Mouse (Mus musculus): ENCODE data around the gene Pla2g2e.
A peak's percentile ranks its signal among the peaks of the same experiment; 100 is the strongest.
"Not testable (repeated sequence)": the region's sequence is repeated elsewhere in the genome, so short reads cannot be mapped to it uniquely, and the experiment has no call there.

Pla2g2e gene

GRCm38 (mm10) chr4:138877731-138878130 lies at the start of gene Pla2g2e:
TSS of gene Pla2g2e (plus strand) at chr4:138877942.
- no peak for DNase-seq (ENCODE audit: low spot score)

- no peak for DNase-seq (ENCODE audit: low spot score)
These were observed 37.9 kb upstream of the Pla2g2e start for GRCm38 (mm10) chr4:138839806-138840205.

GRCm38 (mm10) chr4:138840726-138841125 lies 37.0 kb upstream of the Pla2g2e start:
- DNase-seq (ENCODE audit: low spot score): no peak

- peak; percentile 31 for DNase-seq (ENCODE audit: low spot score)
These were observed 36.4 kb upstream of the Pla2g2e start for GRCm38 (mm10) chr4:138841386-138841785.

- DNase-seq (ENCODE audit: low spot score): no peak
These were observed 26.3 kb upstream of the Pla2g2e start for GRCm38 (mm10) chr4:138851463-138851862.

- no peak for DNase-seq (ENCODE audit: low spot score)
These were observed 24.8 kb upstream of the Pla2g2e start for GRCm38 (mm10) chr4:138852961-138853360.

- DNase-seq (ENCODE audit: low spot score): no peak
These were observed 22.6 kb upstream of the Pla2g2e start for GRCm38 (mm10) chr4:138855092-138855632.

GRCm38 (mm10) chr4:138856491-138856890 lies 21.3 kb upstream of the Pla2g2e start:
- DNase-seq (ENCODE audit: low spot score): no peak

- no peak for DNase-seq (ENCODE audit: low spot score)
These were observed 20.2 kb upstream of the Pla2g2e start for GRCm38 (mm10) chr4:138857576-138857975.

- DNase-seq (ENCODE audit: low spot score): no peak
These were observed 19.3 kb upstream of the Pla2g2e start for GRCm38 (mm10) chr4:138858446-138858845.

- DNase-seq (ENCODE audit: low spot score): no peak
These were observed 18.5 kb upstream of the Pla2g2e start for GRCm38 (mm10) chr4:138859245-138859644.

GRCm38 (mm10) chr4:138859728-138860127 lies 18.0 kb upstream of the Pla2g2e start:
- DNase-seq (ENCODE audit: low spot score): no peak

GRCm38 (mm10) chr4:138863344-138863998 lies 14.3 kb upstream of the Pla2g2e start, which contains the start of gene Pla2g5:
TSS of gene Pla2g5 (minus strand) at chr4:138863482.
- no peak for DNase-seq (ENCODE audit: low spot score)

GRCm38 (mm10) chr4:138865092-138865491 lies 12.7 kb upstream of the Pla2g2e start:
- DNase-seq (ENCODE audit: low spot score): no peak

- no peak for DNase-seq (ENCODE audit: low spot score)
These were observed 11.8 kb upstream of the Pla2g2e start for GRCm38 (mm10) chr4:138865991-138866390.

- DNase-seq (ENCODE audit: low spot score): peak; percentile 36
These were observed 11.3 kb upstream of the Pla2g2e start for GRCm38 (mm10) chr4:138866413-138866812.

GRCm38 (mm10) chr4:138868666-138869065 lies 9.1 kb upstream of the Pla2g2e start:
- no peak for DNase-seq (ENCODE audit: low spot score)

GRCm38 (mm10) chr4:138873864-138874263 lies 3.9 kb upstream of the Pla2g2e start, which contains the start of gene Gm13030:
TSS of gene Gm13030 (minus strand) at chr4:138873964.
- no peak for DNase-seq (ENCODE audit: low spot score)

GRCm38 (mm10) chr4:138875275-138875674 lies 2.5 kb upstream of the Pla2g2e start:
- DNase-seq (ENCODE audit: low spot score): not testable (repeated sequence)

- DNase-seq (ENCODE audit: low spot score): no peak
These were observed 1.8 kb upstream of the Pla2g2e start for GRCm38 (mm10) chr4:138875986-138876385.

GRCm38 (mm10) chr4:138878783-138879182 lies 1.0 kb downstream of the Pla2g2e start:
- no peak for DNase-seq (ENCODE audit: low spot score)

GRCm38 (mm10) chr4:138879808-138880207 lies 2.1 kb downstream of the Pla2g2e start:
- DNase-seq (ENCODE audit: low spot score): no peak

GRCm38 (mm10) chr4:138880811-138881584 lies 3.3 kb downstream of the Pla2g2e start:
- DNase-seq (ENCODE audit: low spot score): no peak
